Mouse (Mus musculus): ENCODE data around the gene Fas.

DNA sequence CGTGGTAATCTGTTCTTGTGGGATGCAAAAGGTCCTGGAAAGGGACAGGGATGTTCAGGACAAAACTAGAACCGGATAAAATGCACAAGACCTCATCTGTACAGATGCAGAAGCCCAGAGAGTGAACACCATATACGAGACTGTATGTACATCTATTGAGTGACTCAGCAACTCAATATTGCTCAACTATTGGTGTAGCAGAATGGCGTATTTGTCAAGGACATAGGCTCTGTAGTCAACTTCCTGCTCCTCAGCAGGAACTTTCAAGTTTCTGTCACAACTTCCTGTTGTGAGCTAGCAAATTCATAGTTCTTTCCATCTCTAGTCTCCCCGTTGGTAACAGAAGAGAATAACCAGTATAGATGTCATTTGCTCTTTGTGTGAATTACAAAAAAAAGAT lies 41.9 kb upstream of the Fas start:
- TF ChIP-seq POLR2A (IDR thresholded peaks at IDR 0.05; ENCODE audit: insufficient read length, low read depth) (no peak), CEBPB (IDR thresholded peaks at IDR 0.05; ENCODE audit: insufficient read depth, poor library complexity, severe bottlenecking) (no peak), MYOG (IDR thresholded peaks at IDR 0.05; ENCODE audit: control insufficient read depth in 1 of 3, insufficient read depth in 1 of 3, insufficient read length in 2 of 3, low read depth in 2 of 3) (no peak), USF1 (IDR thresholded peaks at IDR 0.05; ENCODE audit: low read depth) (no peak)
